Mouse (Mus musculus): Measurements from ENCODE around the gene Cbfa2t3. TPM values are rescaled to one million over a fixed set of nuclear protein-coding genes. Genes with fewer than 3 reads are reported as not detected.

The Cbfa2t3 gene
- 7.4 and 8.1 TPM in 2 replicates for polyA plus RNA-seq (2015; fragmentation: Nextera tagmentation; extraction: Ambion mirVana)

DNA sequence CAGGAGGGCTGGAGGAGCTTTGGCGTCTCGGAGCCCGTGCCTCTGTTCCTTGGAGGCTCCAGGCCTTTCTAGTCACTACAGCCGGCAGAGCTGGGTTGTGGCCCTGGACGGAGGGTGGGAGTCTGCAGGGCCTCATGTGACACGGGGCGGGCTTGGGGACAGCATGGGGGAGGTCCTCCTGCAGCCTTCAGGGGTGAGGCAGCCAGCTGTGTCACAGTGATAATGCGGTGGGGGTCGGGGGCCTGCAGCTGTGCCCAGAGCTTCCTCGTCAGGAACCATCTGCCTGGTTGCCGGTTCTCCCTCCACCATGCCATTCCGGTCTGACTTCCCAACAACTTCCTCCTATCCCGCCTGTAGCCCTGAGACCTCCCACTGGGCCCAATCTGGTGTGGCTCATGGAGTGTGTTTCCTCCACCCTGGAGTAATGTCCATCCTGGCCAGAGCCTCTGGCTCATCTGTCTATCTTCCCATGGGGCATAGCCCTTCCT lies at the start of gene Cbfa2t3:
Gene Cbfa2t3 (minus strand): TSS at position 105 of the 488 bp plus-strand sequence.

DNA sequence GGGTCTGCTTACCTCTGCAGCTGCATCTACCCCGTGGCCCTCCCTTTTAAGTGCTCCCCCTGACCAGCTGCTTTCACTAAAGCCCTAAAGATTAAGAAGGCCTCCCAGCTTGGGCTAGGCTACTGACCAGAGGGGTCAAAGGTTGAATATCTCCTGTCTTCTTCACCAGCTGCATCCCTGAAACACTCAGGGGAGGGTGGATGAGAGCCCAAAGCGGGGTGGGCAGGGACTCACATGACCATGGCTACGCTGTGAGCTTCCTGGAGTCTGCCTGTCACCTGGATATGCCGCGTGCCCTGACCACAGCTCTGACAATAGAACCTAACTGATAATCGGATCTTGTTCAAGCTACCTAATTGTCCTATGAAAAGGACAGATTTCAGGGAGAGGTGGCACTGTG lies 76.2 kb downstream of the Cbfa2t3 start, which contains the start of gene Pabpn1l:
Gene Pabpn1l (minus strand): TSS at position 13 of the 400 bp plus-strand sequence.

GRCm38 (mm10) chr8:122611295-122612133 lies 87.4 kb downstream of the Cbfa2t3 start, which contains the start of the genes Galns and Trappc2l:
Galns (minus strand) TSS chr8:122611463.
Trappc2l (plus strand) TSS chr8:122611640.

GRCm38 (mm10) chr8:122576648-122577022 lies 122.3 kb downstream of the Cbfa2t3 start, which contains the start of gene Aprt:
Aprt (minus strand) TSS chr8:122576909.

Other genes with a start within 250 kb of the Cbfa2t3 start
- 0.18 and 0.22 TPM in 2 replicates for gene Snai3, start 238.4 kb downstream of the Cbfa2t3 start, polyA plus RNA-seq (2015; fragmentation: Nextera tagmentation; extraction: Ambion mirVana)
- 26.7 and 35.5 TPM in 2 replicates for gene Rnf166, start 223.0 kb downstream of the Cbfa2t3 start, polyA plus RNA-seq (2015; fragmentation: Nextera tagmentation; extraction: Ambion mirVana)
- 20.0 and 26.5 TPM in 2 replicates for gene Ctu2, start 223.0 kb downstream of the Cbfa2t3 start, polyA plus RNA-seq (2015; fragmentation: Nextera tagmentation; extraction: Ambion mirVana)
- 18.7 and 19.2 TPM in 2 replicates for gene Piezo1, start 147.8 kb downstream of the Cbfa2t3 start, polyA plus RNA-seq (2015; fragmentation: Nextera tagmentation; extraction: Ambion mirVana)
- gene Cdt1, start 131.1 kb downstream of the Cbfa2t3 start, polyA plus RNA-seq (2015; fragmentation: Nextera tagmentation; extraction: Ambion mirVana): 60.0 and 74.7 TPM in 2 replicates
- gene Aprt, start 122.2 kb downstream of the Cbfa2t3 start, polyA plus RNA-seq (2015; fragmentation: Nextera tagmentation; extraction: Ambion mirVana): 244 and 262 TPM in 2 replicates
- 7.5 and 10.0 TPM in 2 replicates for gene Galns, start 87.6 kb downstream of the Cbfa2t3 start, polyA plus RNA-seq (2015; fragmentation: Nextera tagmentation; extraction: Ambion mirVana)
- gene Trappc2l, start 87.5 kb downstream of the Cbfa2t3 start, polyA plus RNA-seq (2015; fragmentation: Nextera tagmentation; extraction: Ambion mirVana): 30.1 and 37.3 TPM in 2 replicates
- not detected in 2 replicates for gene Pabpn1l, start 76.4 kb downstream of the Cbfa2t3 start, polyA plus RNA-seq (2015; fragmentation: Nextera tagmentation; extraction: Ambion mirVana)
- gene Acsf3, start 76.4 kb upstream of the Cbfa2t3 start, polyA plus RNA-seq (2015; fragmentation: Nextera tagmentation; extraction: Ambion mirVana): 7.0 and 7.6 TPM in 2 replicates
- not detected in 2 replicates for gene Cdh15, start 148.9 kb upstream of the Cbfa2t3 start, polyA plus RNA-seq (2015; fragmentation: Nextera tagmentation; extraction: Ambion mirVana)